Comparison of ENCODE assay signal across 10 mouse cellular contexts in the genomic region with DNA sequence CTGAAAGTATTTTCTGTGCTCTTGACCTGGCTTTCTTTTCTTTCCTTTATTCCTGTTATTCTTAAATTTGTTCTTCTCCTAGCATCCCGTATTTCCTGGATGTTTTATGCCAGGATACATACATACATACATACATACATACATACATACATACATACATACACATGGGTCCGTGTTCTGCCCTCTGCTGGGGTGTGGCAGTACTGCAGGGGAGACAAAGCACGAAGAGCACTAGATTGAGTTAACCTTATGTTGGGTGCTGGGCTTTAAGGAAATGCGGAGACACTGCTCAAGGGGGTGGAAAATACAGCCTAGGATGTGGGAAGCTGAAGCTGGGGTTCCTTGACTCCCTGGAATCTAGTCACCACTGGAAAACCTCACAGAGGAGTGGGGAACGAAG. TPM values are rescaled to one million over a fixed set of nuclear protein-coding genes. Genes with fewer than 3 reads are reported as not detected.
DNase-seq lines count a peak whose midpoint lies in the region; ATAC-seq and TF ChIP-seq lines count a peak whose summit lies in the region.
"Had no signal": no experiment of that assay in that cellular context is flagged by ENCODE, and none has a peak within 500 bp of the region (broad histone marks: within the 10 kb centered on the region; RNA-seq: fewer than 3 reads in every experiment).

No protein-coding gene starts in this region.

- H3K9me3 ChIP-seq in G1E (replicated peaks): no peaks in the 10 kb centered on the region
- H3K9me3 ChIP-seq: heart, embryonic 13.5 days had no signal

- no peaks in the 10 kb centered on the region for H3K27me3 ChIP-seq in G1E (ENCODE audit: insufficient read depth, low read length)
- H3K27me3 ChIP-seq: heart, embryonic 13.5 days had no signal

- intact Hi-C loops in left cerebral cortex, adult 2 months (cut with DNase I): loop anchor here (1.0 kb wide), 1 partner anchor 74 kb away; no protein-coding TSS in a partner anchor

- H3K36me3 ChIP-seq in G1E (replicated peaks): peaks cover 39% of the 10 kb centered on the region

- no peak overlapping the region for H3K4me3 ChIP-seq in G1E (ENCODE audit: low read depth, low read length)
- H3K4me3 ChIP-seq in left cerebral cortex, adult 2 months: no peak overlapping the region
- H3K4me3 ChIP-seq: heart, embryonic 13.5 days had no signal

- H3K4me1 ChIP-seq in G1E (ENCODE audit: insufficient read depth, low read depth, low read length): peaks cover 17% of the 10 kb centered on the region

- DNase-seq in cerebellum, adult 11 months: peak; percentile 57
- peak; percentile 23 for DNase-seq in G1E (ENCODE audit: low spot score)
- peak; percentile 44 for DNase-seq in cerebellum, adult 9-11 months
- peak; percentile 59 for DNase-seq in gastrocnemius, postnatal 10 days
- DNase-seq in left cerebral cortex, adult 2 months (ENCODE audit: extremely low spot score in 1 of 2, low spot score in 2 of 2): peak; percentile 46 to 65
- peak; percentile 80 to 95 for DNase-seq in spleen, postnatal 4 days (ENCODE audit: low spot score in 2 of 2)

- no peak overlapping the region for H3K27ac ChIP-seq in left cerebral cortex, adult 2 months

- ATAC-seq in cerebellum, adult (ENCODE audit: insufficient number of reproducible peaks, low FRiP score, low TSS enrichment): no peak
- peak; percentile 60; the same call in 1 of the 2 replicates for ATAC-seq in G1E (ENCODE audit: extremely low read depth, insufficient number of reproducible peaks, low FRiP score, poor library complexity, severe bottlenecking)
- ATAC-seq in megakaryocyte progenitor cell, adult 5-6 weeks (replicated peaks; ENCODE audit: poor library complexity): peak; percentile 97

- TF ChIP-seq CTCF in G1E (IDR thresholded peaks at IDR 0.05; ENCODE audit: low read depth, low read length): peak; percentile 90
- peak; percentile 77 for TF ChIP-seq CTCF in left cerebral cortex, adult 2 months (IDR thresholded peaks at IDR 0.05)

RNA-seq across cellular contexts. Expression of gene Hmgb2, which starts 8.1 kb away (rescaled TPM):
- total RNA-seq in G1E (2014; fragmentation: Nextera tagmentation) (377 and 610 TPM in 2 replicates), G1E (2017) (197 and 208 TPM in 2 replicates)
- 118 and 132 TPM in 2 replicates for polyA plus RNA-seq in G1E (2012)
- 10 to 100 TPM; 47.8 to 57.6 TPM for total RNA-seq in gastrocnemius, postnatal 10 days (2021)
- total RNA-seq in left cerebral cortex, adult 2 months (2021): 1 to 10 TPM; 3.9 to 6.4 TPM
- total RNA-seq in megakaryocyte progenitor cell, adult 5-6 weeks (2015): 432 and 457 TPM in 2 replicates
- 491 and 530 TPM in 2 replicates for total RNA-seq in megakaryocyte progenitor cell, adult 5-6 weeks (2017)

RNA-seq across cellular contexts. Expression of gene Sap30, which starts 16.0 kb away (rescaled TPM):
- total RNA-seq in G1E (2014; fragmentation: Nextera tagmentation) (17.3 and 17.4 TPM in 2 replicates), G1E (2017) (55.5 and 79.5 TPM in 2 replicates)
- 24.5 and 30.5 TPM in 2 replicates for polyA plus RNA-seq in G1E (2012)
- 10 to 100 TPM; 33.6 to 35.9 TPM for total RNA-seq in gastrocnemius, postnatal 10 days (2021)
- 10 to 100 TPM in 1 of 2 experiments, 1 to 10 TPM in 1; 9.8 to 13.9 TPM for total RNA-seq in left cerebral cortex, adult 2 months (2021)
- 56.9 and 60.7 TPM in 2 replicates for total RNA-seq in megakaryocyte progenitor cell, adult 5-6 weeks (2015)
- 73.0 and 90.5 TPM in 2 replicates for total RNA-seq in megakaryocyte progenitor cell, adult 5-6 weeks (2017)

RNA-seq across cellular contexts. Expression of gene Scrg1, which starts 47.9 kb away (rescaled TPM):
- total RNA-seq in G1E (2014; fragmentation: Nextera tagmentation): not detected in 2 replicates
- not detected in 2 replicates for total RNA-seq in G1E (2017)
- not detected in 2 replicates for polyA plus RNA-seq in G1E (2012)
- total RNA-seq in gastrocnemius, postnatal 10 days (2021): not detected
- 10 to 100 TPM; 41.1 to 42.5 TPM for total RNA-seq in left cerebral cortex, adult 2 months (2021)
- 0.88 and 1.6 TPM in 2 replicates for total RNA-seq in megakaryocyte progenitor cell, adult 5-6 weeks (2015)
- total RNA-seq in megakaryocyte progenitor cell, adult 5-6 weeks (2017): not detected in 2 replicates
- polyA plus RNA-seq: C2C12 had no signal

Comparison
In these comparisons a context has a peak if more than half of its experiments do, and no peak if none do; other contexts are left out.
1. DNase-seq: peak in every context shown above with its lines; median percentile 88 in spleen, postnatal 4 days; 59 in gastrocnemius, postnatal 10 days; 57 in cerebellum, adult 11 months; 56 in left cerebral cortex, adult 2 months; 44 in cerebellum, adult 9-11 months; 23 in G1E.
2. RNA of gene Hmgb2, which starts 8.1 kb away (total RNA-seq): 197 to 610 TPM in G1E, 432 to 530 TPM in megakaryocyte progenitor cell, adult 5-6 weeks and 47.8 to 57.6 TPM in gastrocnemius, postnatal 10 days; 3.9 to 6.4 TPM in left cerebral cortex, adult 2 months; every median in the first group is over 4 times any median in the second.
3. RNA of gene Scrg1, which starts 47.9 kb away (total RNA-seq): 41.1 to 42.5 TPM in left cerebral cortex, adult 2 months; 0.88 to 1.6 TPM in megakaryocyte progenitor cell, adult 5-6 weeks, not detected in gastrocnemius, postnatal 10 days and not detected in G1E; every median in the first group is over 10 times any median in the second.